Mouse (Mus musculus): ENCODE results near the gene Ctdsp1. TPM values are rescaled to one million over a fixed set of nuclear protein-coding genes. Genes with fewer than 3 reads are reported as not detected.

Gene Ctdsp1
- polyA plus RNA-seq (2015; fragmentation: Illumina TruSeq; extraction: RNeasy Lipid Tissue Mini Kit (QIAGEN cat#74804); ENCODE audit: low read depth, low replicate concordance), result 21.4 TPM

GRCm38 (mm10) chr1:74390924-74391748 is at the start of gene Ctdsp1:
Gene Ctdsp1, plus strand, starts transcription at chr1:74391509.

DNA sequence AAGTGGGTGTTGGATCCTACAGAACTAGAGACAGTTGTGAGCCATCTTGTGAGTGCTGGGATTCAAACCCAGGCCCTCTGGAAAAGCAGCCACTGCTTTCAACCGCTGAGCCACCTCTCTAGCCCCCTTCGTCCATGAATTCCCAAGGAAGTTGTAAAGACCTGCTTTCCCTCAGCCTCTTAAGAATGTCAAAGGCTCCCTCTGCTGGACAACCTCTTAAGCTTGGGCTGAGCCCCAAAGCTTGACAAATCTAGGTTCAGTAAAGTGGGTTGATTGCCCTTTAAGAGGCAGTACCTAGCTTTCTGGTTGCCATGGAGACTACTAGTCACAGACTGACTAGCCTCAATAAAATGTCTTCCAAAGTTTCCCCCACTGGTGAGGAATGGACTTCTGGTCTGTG is 29.5 kb upstream of the Ctdsp1 start, which contains the start of gene Catip:
Catip (plus strand) TSS at position 297 of the 400 bp plus-strand sequence.

GRCm38 (mm10) chr1:74374980-74375379 is 16.3 kb upstream of the Ctdsp1 start, which contains the start of gene Slc11a1:
Gene Slc11a1, plus strand, starts transcription at chr1:74375195.

DNA sequence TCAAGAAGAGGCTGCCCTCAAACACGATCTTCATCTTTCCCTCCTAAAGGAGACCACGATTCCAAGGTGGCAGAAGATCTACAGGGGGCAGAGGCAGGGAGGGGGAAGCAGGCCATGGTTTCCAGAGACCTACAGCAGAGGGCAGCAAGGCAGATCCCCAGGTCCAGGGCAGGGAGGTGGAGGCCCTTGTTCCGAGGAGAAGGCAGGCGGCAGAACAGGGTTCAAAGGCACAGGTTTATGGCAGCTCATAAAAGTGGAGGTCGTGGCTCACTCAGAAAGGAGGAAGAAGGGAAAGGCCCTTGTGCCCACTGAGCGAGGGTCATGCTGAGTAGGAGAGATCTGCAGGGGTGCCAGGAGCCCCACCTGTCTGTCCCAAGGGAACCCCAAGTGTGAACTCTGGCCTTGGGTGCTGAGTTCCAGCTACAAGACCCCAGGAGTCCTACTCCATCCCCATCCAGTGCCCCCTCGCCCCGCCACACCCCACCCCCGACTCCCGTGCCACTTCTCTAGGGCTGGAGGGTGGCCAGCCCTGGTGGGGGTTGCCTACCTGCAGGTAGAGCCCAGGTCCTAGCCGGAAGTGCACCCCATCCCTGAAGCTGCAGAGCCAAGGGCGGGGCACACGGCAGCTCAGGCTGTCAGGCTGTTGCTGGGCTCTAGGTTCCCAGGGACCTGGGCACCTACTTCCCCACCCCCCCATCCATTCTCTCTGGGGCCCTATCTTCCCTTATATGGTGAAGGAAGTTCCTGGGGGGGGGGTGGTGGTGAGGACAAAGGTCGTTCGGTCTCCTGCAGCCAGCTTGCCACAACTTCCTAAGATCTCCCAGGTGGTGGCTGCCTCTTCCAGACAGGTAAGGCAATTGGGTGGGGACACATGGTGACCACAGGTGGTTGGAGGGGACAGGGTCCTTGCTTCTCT is 17.5 kb downstream of the Ctdsp1 start, which contains the start of gene Vil1:
Vil1 (plus strand) TSS at position 788 of the 916 bp plus-strand sequence.

Other genes starting within 250 kb of the Ctdsp1 start
- not detected for gene Cxcr2, start 237.5 kb upstream of the Ctdsp1 start, polyA plus RNA-seq (2015; fragmentation: Illumina TruSeq; extraction: RNeasy Lipid Tissue Mini Kit (QIAGEN cat#74804); ENCODE audit: low read depth, low replicate concordance)
- gene Cxcr1, start 196.9 kb upstream of the Ctdsp1 start, polyA plus RNA-seq (2015; fragmentation: Illumina TruSeq; extraction: RNeasy Lipid Tissue Mini Kit (QIAGEN cat#74804); ENCODE audit: low read depth, low replicate concordance), result not detected
- 293 TPM for gene Arpc2, start 155.4 kb upstream of the Ctdsp1 start, polyA plus RNA-seq (2015; fragmentation: Illumina TruSeq; extraction: RNeasy Lipid Tissue Mini Kit (QIAGEN cat#74804); ENCODE audit: low read depth, low replicate concordance)
- not detected for gene Gpbar1, start 113.0 kb upstream of the Ctdsp1 start, polyA plus RNA-seq (2015; fragmentation: Illumina TruSeq; extraction: RNeasy Lipid Tissue Mini Kit (QIAGEN cat#74804); ENCODE audit: low read depth, low replicate concordance)
- 163 TPM for gene Aamp, start 106.8 kb upstream of the Ctdsp1 start, polyA plus RNA-seq (2015; fragmentation: Illumina TruSeq; extraction: RNeasy Lipid Tissue Mini Kit (QIAGEN cat#74804); ENCODE audit: low read depth, low replicate concordance)
- 190 TPM for gene Pnkd, start 106.6 kb upstream of the Ctdsp1 start, polyA plus RNA-seq (2015; fragmentation: Illumina TruSeq; extraction: RNeasy Lipid Tissue Mini Kit (QIAGEN cat#74804); ENCODE audit: low read depth, low replicate concordance)
- 43.4 TPM for gene Tmbim1, start 85.9 kb upstream of the Ctdsp1 start, polyA plus RNA-seq (2015; fragmentation: Illumina TruSeq; extraction: RNeasy Lipid Tissue Mini Kit (QIAGEN cat#74804); ENCODE audit: low read depth, low replicate concordance)
- 3.0 TPM for gene Catip, start 29.4 kb upstream of the Ctdsp1 start, polyA plus RNA-seq (2015; fragmentation: Illumina TruSeq; extraction: RNeasy Lipid Tissue Mini Kit (QIAGEN cat#74804); ENCODE audit: low read depth, low replicate concordance)
- 5.6 TPM for gene Slc11a1, start 16.3 kb upstream of the Ctdsp1 start, polyA plus RNA-seq (2015; fragmentation: Illumina TruSeq; extraction: RNeasy Lipid Tissue Mini Kit (QIAGEN cat#74804); ENCODE audit: low read depth, low replicate concordance)
- gene Vil1, start 17.9 kb downstream of the Ctdsp1 start, polyA plus RNA-seq (2015; fragmentation: Illumina TruSeq; extraction: RNeasy Lipid Tissue Mini Kit (QIAGEN cat#74804); ENCODE audit: low read depth, low replicate concordance), result 0.31 TPM
- 23.2 TPM for gene Cnot9, start 114.5 kb downstream of the Ctdsp1 start, polyA plus RNA-seq (2015; fragmentation: Illumina TruSeq; extraction: RNeasy Lipid Tissue Mini Kit (QIAGEN cat#74804); ENCODE audit: low read depth, low replicate concordance)
- 18.9 TPM for gene Plcd4, start 151.4 kb downstream of the Ctdsp1 start, polyA plus RNA-seq (2015; fragmentation: Illumina TruSeq; extraction: RNeasy Lipid Tissue Mini Kit (QIAGEN cat#74804); ENCODE audit: low read depth, low replicate concordance)
- 11.9 TPM for gene Usp37, start 152.8 kb downstream of the Ctdsp1 start, polyA plus RNA-seq (2015; fragmentation: Illumina TruSeq; extraction: RNeasy Lipid Tissue Mini Kit (QIAGEN cat#74804); ENCODE audit: low read depth, low replicate concordance)
- gene Zfp142, start 196.7 kb downstream of the Ctdsp1 start, polyA plus RNA-seq (2015; fragmentation: Illumina TruSeq; extraction: RNeasy Lipid Tissue Mini Kit (QIAGEN cat#74804); ENCODE audit: low read depth, low replicate concordance), result 13.0 TPM
- gene Bcs1l, start 196.8 kb downstream of the Ctdsp1 start, polyA plus RNA-seq (2015; fragmentation: Illumina TruSeq; extraction: RNeasy Lipid Tissue Mini Kit (QIAGEN cat#74804); ENCODE audit: low read depth, low replicate concordance), result 27.9 TPM
- 63.7 TPM for gene Rnf25, start 209.9 kb downstream of the Ctdsp1 start, polyA plus RNA-seq (2015; fragmentation: Illumina TruSeq; extraction: RNeasy Lipid Tissue Mini Kit (QIAGEN cat#74804); ENCODE audit: low read depth, low replicate concordance)
- 2.6 TPM for gene Stk36, start 209.9 kb downstream of the Ctdsp1 start, polyA plus RNA-seq (2015; fragmentation: Illumina TruSeq; extraction: RNeasy Lipid Tissue Mini Kit (QIAGEN cat#74804); ENCODE audit: low read depth, low replicate concordance)